Mouse (Mus musculus) heart, embryonic 14.5 days (tissue): ENCODE data around the gene Pkd1l2. TPM values are rescaled to one million over a fixed set of nuclear protein-coding genes. Genes with fewer than 3 reads are reported as not detected.

Source experiments
- ATAC-seq: fragments of 200-750 bp; cut with Nextera tagmentation; 2 replicates; pipeline ENCODE4 v1.8.0; 2017; ENCODE audit warnings: low read depth, moderate TSS enrichment; ENCODE audit not compliant: insufficient number of reproducible peaks, insufficient read depth, low FRiP score
- H3K27ac ChIP-seq, 2 experiments: fragments of 200-500 bp in 1 of 2; fragments of 300-500 bp in 1 of 2; sonication (generic) in 1 of 2; replicated peaks in 1 of 2; 2 replicates each; pipeline ENCODE4 v1.5.1; 2012 to 2014; ENCODE audit warnings: low read depth in 2 of 2, low read length in 2 of 2, control low read depth in 1 of 2, mild to moderate bottlenecking in 1 of 2, mixed read lengths in 1 of 2; ENCODE audit not compliant: control insufficient read depth in 1 of 2, insufficient read depth in 1 of 2
- H3K27me3 ChIP-seq: fragments of 300-500 bp; sonication (generic); 2 replicates; pipeline ENCODE4 v1.6.1; 2014; ENCODE audit warnings: mild to moderate bottlenecking, low read length, control low read depth; ENCODE audit not compliant: control insufficient read depth, insufficient read depth
- H3K36me3 ChIP-seq: fragments of 300-500 bp; sonication (generic); 2 replicates; pipeline ENCODE4 v1.6.1; 2014; ENCODE audit warnings: mild to moderate bottlenecking, control low read depth, low read length, mixed read lengths; ENCODE audit not compliant: control insufficient read depth, insufficient read depth
- H3K4me1 ChIP-seq, 2 experiments: fragments of 200-500 bp in 1 of 2; fragments of 300-500 bp in 1 of 2; sonication (generic) in 1 of 2; 2 replicates each; pipeline ENCODE4 v1.6.1; 2012 to 2014; ENCODE audit warnings: low read length in 2 of 2, control low read depth in 1 of 2, mixed read lengths in 1 of 2; ENCODE audit not compliant: control insufficient read depth in 2 of 2, insufficient read depth in 2 of 2
- H3K4me2 ChIP-seq: fragments of 300-500 bp; sonication (generic); 2 replicates; pipeline ENCODE4 v1.6.1; 2014; ENCODE audit warnings: mild to moderate bottlenecking, low read length
- H3K4me3 ChIP-seq, 2 experiments: fragments of 200-500 bp in 1 of 2; fragments of 300-500 bp in 1 of 2; sonication (generic) in 1 of 2; 2 replicates each; pipeline ENCODE4 v1.5.1; 2012 to 2014; ENCODE audit warnings: low read length in 2 of 2, mild to moderate bottlenecking in 2 of 2, control low read depth in 1 of 2, low read depth in 1 of 2, moderate library complexity in 1 of 2; ENCODE audit not compliant: control insufficient read depth in 1 of 2, insufficient read depth in 1 of 2
- H3K9ac ChIP-seq: fragments of 300-500 bp; sonication (generic); 2 replicates; pipeline ENCODE4 v1.6.1; 2014; ENCODE audit warnings: mild to moderate bottlenecking, low read length
- H3K9me3 ChIP-seq: fragments of 300-500 bp; sonication (generic); 2 replicates; pipeline ENCODE4 v1.6.1; 2016; ENCODE audit warnings: low read length, control low read depth; ENCODE audit not compliant: control insufficient read depth
- WGBS: fragments of 180-500 bp; shearing (Covaris S2); extraction: QIAGEN DNeasy Blood & Tissue Kit; methylation state at CpG from one replicate; pipeline ENCODE4 v1.1.7; 2014; 5-methylcytosine and 5-hydroxymethylcytosine counted together
- polyA plus RNA-seq: library from polyadenylated mRNA; unstranded; fragments of >200 nt; fragmentation: Nextera tagmentation; extraction: Ambion mirVana; gene quantifications from 2 replicates; pipeline ENCODE4 v1.2.1, GENCODE M21; 2014

Gene Pkd1l2
- polyA plus RNA-seq, 1 experiment from 2014 or later, result 0.14 TPM

GRCm38 (mm10) chr8:117033393-117033792, 48.9 kb downstream of the Pkd1l2 start:
- H3K4me1 ChIP-seq, result no peaks in the 10 kb centered on the region
- no peaks in the 10 kb centered on the region for H3K9me3 ChIP-seq
- H3K9ac ChIP-seq, result no peak overlapping the region
- no peaks in the 10 kb centered on the region for H3K27me3 ChIP-seq
- 45% methylated on average over 3 of the region's 3 CpGs for WGBS
- no peak overlapping the region for H3K27ac ChIP-seq
- no peak overlapping the region for H3K4me3 ChIP-seq
- no peak overlapping the region for H3K4me2 ChIP-seq
- H3K36me3 ChIP-seq, result no peaks in the 10 kb centered on the region
- peak; percentile 24; the same call in 1 of the 2 replicates for ATAC-seq

- no peak for ATAC-seq
- Histone ChIP-seq H3K36me3 (no peaks in the 10 kb centered on the region), H3K9ac (no peak overlapping the region), H3K4me3 (no peak overlapping the region), H3K27me3 (no peaks in the 10 kb centered on the region), H3K27ac (no peak overlapping the region), H3K9me3 (no peaks in the 10 kb centered on the region), H3K4me1 (no peaks in the 10 kb centered on the region), H3K4me2 (no peak overlapping the region)
- WGBS, result 60% methylated on average over 8 of the region's 8 CpGs
These were observed 49.6 kb downstream of the Pkd1l2 start for GRCm38 (mm10) chr8:117032609-117033008.

- H3K36me3 ChIP-seq, result no peaks in the 10 kb centered on the region
- H3K27me3 ChIP-seq, result no peaks in the 10 kb centered on the region
- H3K4me1 ChIP-seq, result no peaks in the 10 kb centered on the region
- no peak overlapping the region for H3K27ac ChIP-seq
- no peak for ATAC-seq
- no peak overlapping the region for H3K9ac ChIP-seq
- H3K4me3 ChIP-seq, result no peak overlapping the region
- no peak overlapping the region for H3K4me2 ChIP-seq
- H3K9me3 ChIP-seq, result no peaks in the 10 kb centered on the region
- 60% methylated on average over 6 of the region's 6 CpGs for WGBS
These were observed 50.8 kb downstream of the Pkd1l2 start for GRCm38 (mm10) chr8:117031476-117031875.

- no peak overlapping the region for H3K27ac ChIP-seq
- H3K4me2 ChIP-seq, result no peak overlapping the region
- ATAC-seq, result no peak
- 88% methylated on average over 10 of the region's 10 CpGs for WGBS
- H3K9me3 ChIP-seq, result no peaks in the 10 kb centered on the region
- H3K9ac ChIP-seq, result no peak overlapping the region
- H3K4me3 ChIP-seq, result no peak overlapping the region
- H3K4me1 ChIP-seq, result no peaks in the 10 kb centered on the region
- no peaks in the 10 kb centered on the region for H3K27me3 ChIP-seq
- H3K36me3 ChIP-seq, result no peaks in the 10 kb centered on the region
These were observed 53.6 kb downstream of the Pkd1l2 start for GRCm38 (mm10) chr8:117028686-117029085.

DNA sequence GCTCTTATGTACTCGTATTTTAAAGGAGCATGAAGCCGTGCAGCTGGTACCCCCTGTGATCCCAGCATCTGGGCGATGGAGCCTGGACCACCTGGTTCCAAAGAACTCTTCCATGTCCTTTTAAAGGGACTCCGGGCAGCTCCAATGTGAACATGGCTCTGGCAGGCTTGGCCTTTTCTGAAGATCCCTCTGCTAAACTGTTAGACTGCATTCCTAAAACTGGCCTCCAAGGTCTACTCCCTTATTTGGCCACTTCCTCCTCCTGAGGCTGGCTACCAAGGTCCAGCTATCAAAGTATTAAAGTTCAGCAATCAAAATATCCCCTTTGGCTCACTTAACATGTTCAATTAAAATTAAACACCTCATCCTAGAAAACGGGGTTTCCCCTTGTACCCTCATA, 54.6 kb downstream of the Pkd1l2 start:
- whole genome bisulfite sequencing, result 82% methylated on average over 5 of the region's 5 CpGs

GRCm38 (mm10) chr8:117022297-117022993, 59.8 kb downstream of the Pkd1l2 start:
- no peaks in the 10 kb centered on the region; a peak in 1 of 4 replicates for H3K4me1 ChIP-seq
- 87% methylated on average over 1 of the region's 1 CpGs for WGBS
- H3K27me3 ChIP-seq, result no peaks in the 10 kb centered on the region
- H3K9me3 ChIP-seq, result no peaks in the 10 kb centered on the region
- no peak for ATAC-seq
- no peak overlapping the region for H3K4me3 ChIP-seq
- no peak overlapping the region for H3K4me2 ChIP-seq
- H3K9ac ChIP-seq, result no peak overlapping the region
- H3K27ac ChIP-seq, result no peak overlapping the region
- H3K36me3 ChIP-seq, result no peaks in the 10 kb centered on the region

More for the DNA sequence above, 54.6 kb downstream of the Pkd1l2 start:
- Histone ChIP-seq H3K27ac (no peak overlapping the region), H3K27me3 (no peaks in the 10 kb centered on the region), H3K4me1 (no peaks in the 10 kb centered on the region), H3K4me2 (no peak overlapping the region), H3K36me3 (no peaks in the 10 kb centered on the region), H3K9ac (no peak overlapping the region), H3K9me3 (no peaks in the 10 kb centered on the region), H3K4me3 (no peak overlapping the region)
- no peak for ATAC-seq

- WGBS, result 75% methylated on average over 18 of the region's 18 CpGs
These were observed 62.6 kb downstream of the Pkd1l2 start for GRCm38 (mm10) chr8:117019323-117020275.

More at GRCm38 (mm10) chr8:117019323-117020275, 62.6 kb downstream of the Pkd1l2 start:
- no peak for ATAC-seq
- Histone ChIP-seq H3K27ac (no peak overlapping the region), H3K4me1 (no peaks in the 10 kb centered on the region; a peak in 1 of 4 replicates), H3K27me3 (no peaks in the 10 kb centered on the region), H3K4me2 (no peak overlapping the region), H3K9ac (no peak overlapping the region), H3K9me3 (no peaks in the 10 kb centered on the region), H3K4me3 (no peak overlapping the region), H3K36me3 (no peaks in the 10 kb centered on the region)
